Comparison of ENCODE assay signal across 13 mouse cellular contexts in the genomic region with DNA sequence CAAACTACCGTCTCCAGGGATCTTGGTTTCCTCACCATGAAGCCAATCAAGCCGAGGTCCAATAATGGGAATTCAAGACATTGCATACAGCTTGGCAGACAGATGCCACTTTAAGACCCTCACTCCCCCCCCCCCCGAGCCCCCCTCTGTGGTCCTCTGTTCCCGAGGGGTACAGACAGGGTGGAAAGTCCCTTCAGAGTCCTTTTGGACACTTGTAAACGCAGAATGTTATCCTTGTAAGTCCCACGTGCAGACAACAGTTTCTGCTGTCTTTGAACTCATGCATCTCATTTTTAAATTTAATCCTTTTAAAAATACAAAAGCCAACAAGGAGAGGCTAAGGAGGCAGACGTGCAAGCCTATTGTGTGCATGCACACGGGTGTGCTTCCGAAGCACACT. TPM values are rescaled to one million over a fixed set of nuclear protein-coding genes. Genes with fewer than 3 reads are reported as not detected.
DNase-seq lines count a peak whose midpoint lies in the region; ATAC-seq and TF ChIP-seq lines count a peak whose summit lies in the region.
"Had no signal": no experiment of that assay in that cellular context is flagged by ENCODE, and none has a peak within 500 bp of the region (broad histone marks: within the 10 kb centered on the region; RNA-seq: fewer than 3 reads in every experiment).

No protein-coding gene starts in this region.

- H3K4me3 ChIP-seq in heart, embryonic 10.5 days = peak overlapping the region; percentile 68
- no peak overlapping the region; the same call in 1 of the 2 replicates for H3K4me3 ChIP-seq in heart, embryonic 11.5 days (ENCODE audit: low read depth, low read length)
- no peak overlapping the region for H3K4me3 ChIP-seq in midbrain, embryonic 11.5 days (ENCODE audit: low read depth, low read length)
- H3K4me3 ChIP-seq in midbrain, postnatal 0 days (ENCODE audit: low read depth, low read length) = no peak overlapping the region
- H3K4me3 ChIP-seq in hindbrain, embryonic 14.5 days (replicated peaks; ENCODE audit: low read length) = no peak overlapping the region
- peak overlapping the region; percentile 46; the same call in 1 of the 2 replicates for H3K4me3 ChIP-seq in neural tube, embryonic 15.5 days (replicated peaks)

- DNase-seq in heart, embryonic 10.5 days (ENCODE audit: low spot score) = no peak
- peak; percentile 91 for DNase-seq in midbrain, embryonic 11.5 days (ENCODE audit: low spot score, missing footprints)
- no peak for DNase-seq in midbrain, postnatal 0 days (ENCODE audit: low spot score)
- no peak for DNase-seq in hindbrain, embryonic 14.5 days (ENCODE audit: low spot score)
- no peak for DNase-seq in urinary bladder, postnatal 14 days (ENCODE audit: low spot score)
- DNase-seq in layer of hippocampus, adult 11-12 months (ENCODE audit: low spot score) = no peak
- DNase-seq: cerebellum, adult 18-20 months; layer of hippocampus, adult 9-11 months had no signal

- H3K4me1 ChIP-seq in heart, embryonic 10.5 days = peaks cover 19% of the 10 kb centered on the region
- H3K4me1 ChIP-seq in heart, embryonic 11.5 days (ENCODE audit: control insufficient read depth, insufficient read depth, low read length) = peaks cover 2% of the 10 kb centered on the region; the same call in 1 of the 2 replicates
- H3K4me1 ChIP-seq in midbrain, embryonic 11.5 days (ENCODE audit: control insufficient read depth, insufficient read depth, low read length) = peaks cover 23% of the 10 kb centered on the region
- peaks cover 3% of the 10 kb centered on the region; the same call in 1 of the 2 replicates for H3K4me1 ChIP-seq in midbrain, postnatal 0 days (ENCODE audit: insufficient read depth, low read length)
- peaks cover 20% of the 10 kb centered on the region for H3K4me1 ChIP-seq in hindbrain, embryonic 14.5 days (replicated peaks; ENCODE audit: control insufficient read depth, insufficient read depth, low read length)
- H3K4me1 ChIP-seq in neural tube, embryonic 15.5 days = peaks cover 22% of the 10 kb centered on the region

- no peak for TF ChIP-seq CTCF in midbrain, postnatal 0 days (IDR thresholded peaks at IDR 0.05)

- no peak overlapping the region for H3K9ac ChIP-seq in heart, embryonic 11.5 days (ENCODE audit: low read depth, low read length)
- H3K9ac ChIP-seq in midbrain, embryonic 11.5 days (ENCODE audit: low read length) = no peak overlapping the region
- no peak overlapping the region for H3K9ac ChIP-seq in midbrain, postnatal 0 days (replicated peaks; ENCODE audit: low read length, poor library complexity, severe bottlenecking)
- H3K9ac ChIP-seq in hindbrain, embryonic 14.5 days = 0 out of 2 replicates have a peak overlapping the region, but pooled peaks have one; percentile 61
- H3K9ac ChIP-seq in neural tube, embryonic 15.5 days (replicated peaks) = no peak overlapping the region

- ATAC-seq in heart, embryonic 11.5 days (replicated peaks; ENCODE audit: insufficient number of reproducible peaks, low FRiP score, low TSS enrichment) = no peak
- ATAC-seq in midbrain, embryonic 11.5 days (ENCODE audit: low FRiP score) = no peak
- ATAC-seq in midbrain, postnatal 0 days (ENCODE audit: low FRiP score) = no peak
- ATAC-seq in hindbrain, embryonic 14.5 days (ENCODE audit: low FRiP score) = no peak
- ATAC-seq in neural tube, embryonic 15.5 days (ENCODE audit: low FRiP score) = no peak

- H3K4me2 ChIP-seq in heart, embryonic 11.5 days = no peak overlapping the region; the same call in 1 of the 2 replicates
- no peak overlapping the region; the same call in 1 of the 2 replicates for H3K4me2 ChIP-seq in midbrain, embryonic 11.5 days
- no peak overlapping the region for H3K4me2 ChIP-seq in midbrain, postnatal 0 days (ENCODE audit: low read depth, low read length, poor library complexity, severe bottlenecking)
- peak overlapping the region; percentile 93 for H3K4me2 ChIP-seq in hindbrain, embryonic 14.5 days (replicated peaks)
- peak overlapping the region; percentile 97 for H3K4me2 ChIP-seq in neural tube, embryonic 15.5 days

- H3K27ac ChIP-seq in heart, embryonic 10.5 days = no peak overlapping the region
- no peak overlapping the region for H3K27ac ChIP-seq in heart, embryonic 11.5 days (ENCODE audit: low read depth, low read length)
- no peak overlapping the region for H3K27ac ChIP-seq in midbrain, embryonic 11.5 days (ENCODE audit: low read depth, low read length)
- H3K27ac ChIP-seq in midbrain, postnatal 0 days (ENCODE audit: low read depth, low read length) = no peak overlapping the region
- H3K27ac ChIP-seq in hindbrain, embryonic 14.5 days = no peak overlapping the region
- H3K27ac ChIP-seq in neural tube, embryonic 15.5 days (replicated peaks) = no peak overlapping the region
- H3K27ac ChIP-seq: limb, embryonic 15.5 days had no signal

- peaks cover 65% of the 10 kb centered on the region for H3K27me3 ChIP-seq in heart, embryonic 10.5 days (ENCODE audit: insufficient read depth, poor library complexity, severe bottlenecking)
- H3K27me3 ChIP-seq in heart, embryonic 11.5 days (ENCODE audit: control insufficient read depth, insufficient read depth, low read length) = peaks cover 57% of the 10 kb centered on the region
- peaks cover 71% of the 10 kb centered on the region for H3K27me3 ChIP-seq in midbrain, embryonic 11.5 days (ENCODE audit: control insufficient read depth, insufficient read depth, low read length)
- peaks cover 34% of the 10 kb centered on the region for H3K27me3 ChIP-seq in midbrain, postnatal 0 days (ENCODE audit: insufficient read depth, low read length)
- H3K27me3 ChIP-seq in hindbrain, embryonic 14.5 days (ENCODE audit: control insufficient read depth, insufficient read depth, low read length) = peaks cover 65% of the 10 kb centered on the region
- peaks cover 60% of the 10 kb centered on the region for H3K27me3 ChIP-seq in neural tube, embryonic 15.5 days (replicated peaks)

- 53% methylated on average over 9 of the region's 9 CpGs for WGBS in heart, embryonic 10.5 days
- 43% methylated on average over 9 of the region's 9 CpGs for WGBS in heart, embryonic 11.5 days (ENCODE audit: insufficient replicate concordance)
- 16% methylated on average over 9 of the region's 9 CpGs for WGBS in midbrain, embryonic 11.5 days
- 16% methylated on average over 9 of the region's 9 CpGs for WGBS in midbrain, postnatal 0 days
- 33% methylated on average over 9 of the region's 9 CpGs for WGBS in hindbrain, embryonic 14.5 days
- 38% methylated on average over 9 of the region's 9 CpGs for WGBS in neural tube, embryonic 15.5 days

- H3K9me3 ChIP-seq in heart, embryonic 10.5 days = no peaks in the 10 kb centered on the region
- H3K9me3 ChIP-seq in heart, embryonic 11.5 days (replicated peaks; ENCODE audit: control insufficient read depth, low read length) = no peaks in the 10 kb centered on the region
- H3K9me3 ChIP-seq in midbrain, embryonic 11.5 days (ENCODE audit: control insufficient read depth, low read length) = no peaks in the 10 kb centered on the region
- no peaks in the 10 kb centered on the region for H3K9me3 ChIP-seq in midbrain, postnatal 0 days (ENCODE audit: low read length)
- H3K9me3 ChIP-seq in hindbrain, embryonic 14.5 days (ENCODE audit: control insufficient read depth, low read length) = no peaks in the 10 kb centered on the region
- H3K9me3 ChIP-seq in neural tube, embryonic 15.5 days (replicated peaks) = no peaks in the 10 kb centered on the region
- H3K9me3 ChIP-seq: limb, embryonic 15.5 days had no signal

- H3K36me3 ChIP-seq in heart, embryonic 10.5 days = no peaks in the 10 kb centered on the region
- no peaks in the 10 kb centered on the region for H3K36me3 ChIP-seq in heart, embryonic 11.5 days (ENCODE audit: control insufficient read depth, insufficient read depth, low read length)
- no peaks in the 10 kb centered on the region for H3K36me3 ChIP-seq in midbrain, embryonic 11.5 days (ENCODE audit: control insufficient read depth, insufficient read depth, low read length)
- H3K36me3 ChIP-seq in midbrain, postnatal 0 days (ENCODE audit: insufficient read depth, low read length) = no peaks in the 10 kb centered on the region
- no peaks in the 10 kb centered on the region for H3K36me3 ChIP-seq in hindbrain, embryonic 14.5 days (replicated peaks; ENCODE audit: control insufficient read depth, insufficient read depth)
- H3K36me3 ChIP-seq in neural tube, embryonic 15.5 days = no peaks in the 10 kb centered on the region
- H3K36me3 ChIP-seq: limb, embryonic 15.5 days had no signal

RNA-seq across cellular contexts. Expression of a gene that starts 41.5 kb away (rescaled TPM):
- polyA plus RNA-seq in heart, embryonic 10.5 days (2016; fragmentation: Nextera tagmentation; extraction: Ambion mirVana) = 0.05 and 0.18 TPM in 2 replicates
- 0.17 TPM in 1 of 2 replicates, not detected in the other for polyA plus RNA-seq in heart, embryonic 11.5 days (2014; fragmentation: Nextera tagmentation; extraction: Ambion mirVana)
- 1.8 and 2.3 TPM in 2 replicates for polyA plus RNA-seq in midbrain, embryonic 11.5 days (2014; fragmentation: Nextera tagmentation; extraction: Ambion mirVana)
- total RNA-seq in midbrain, postnatal 0 days (2014; rRNA removed) = not detected in 2 replicates
- polyA plus RNA-seq in midbrain, postnatal 0 days (2015; fragmentation: Nextera tagmentation; extraction: Ambion mirVana) = 0.05 and 0.10 TPM in 2 replicates
- 0.04 and 0.25 TPM in 2 replicates for polyA plus RNA-seq in hindbrain, embryonic 14.5 days (2014; fragmentation: Nextera tagmentation; extraction: Ambion mirVana)
- 0.06 TPM in 1 of 2 replicates, not detected in the other for polyA plus RNA-seq in neural tube, embryonic 15.5 days (2015; fragmentation: Nextera tagmentation; extraction: Ambion mirVana)
- polyA plus RNA-seq: heart, postnatal 0 days; urinary bladder, adult 2 months had no signal

Comparison
In these comparisons a context has a peak if more than half of its experiments do, and no peak if none do; other contexts are left out.
1. H3K4me3 ChIP-seq: peak in heart, embryonic 10.5 days (single experiment) and neural tube, embryonic 15.5 days (single experiment); none in heart, embryonic 11.5 days (single experiment), midbrain, embryonic 11.5 days (single experiment), midbrain, postnatal 0 days (single experiment) and hindbrain, embryonic 14.5 days (single experiment).
2. H3K4me2 ChIP-seq: peak in hindbrain, embryonic 14.5 days (single experiment) and neural tube, embryonic 15.5 days (single experiment); none in heart, embryonic 11.5 days (single experiment), midbrain, embryonic 11.5 days (single experiment) and midbrain, postnatal 0 days (single experiment).